ENCODE assay signal across 10 mouse cellular contexts in genomic region chr2:168881927-168882326, GRCm38 (mm10).
DNase-seq lines count a peak whose midpoint lies in the region; ATAC-seq and TF ChIP-seq lines count a peak whose summit lies in the region.
"Had no signal": no experiment of that assay in that cellular context is flagged by ENCODE, and none has a peak within 500 bp of the region (broad histone marks: within the 10 kb centered on the region; RNA-seq: fewer than 3 reads in every experiment).

No protein-coding gene starts in this region.

- no peak overlapping the region for H3K27ac ChIP-seq in hindbrain, postnatal 0 days
- no peak overlapping the region for H3K27ac ChIP-seq in hindbrain, embryonic 10.5 days
- H3K27ac ChIP-seq: forebrain, embryonic 13.5 days; hindbrain, embryonic 13.5 days had no signal

- WGBS in hindbrain, postnatal 0 days, result 45% methylated on average over 5 of the region's 5 CpGs
- 55% methylated on average over 5 of the region's 5 CpGs for WGBS in hindbrain, embryonic 10.5 days

- no peaks in the 10 kb centered on the region for H3K27me3 ChIP-seq in hindbrain, postnatal 0 days (ENCODE audit: insufficient read depth, low read length)
- H3K27me3 ChIP-seq in hindbrain, embryonic 10.5 days (ENCODE audit: insufficient read depth, poor library complexity, severe bottlenecking), result no peaks in the 10 kb centered on the region
- H3K27me3 ChIP-seq: forebrain, embryonic 13.5 days; hindbrain, embryonic 13.5 days had no signal

- H3K36me3 ChIP-seq in hindbrain, postnatal 0 days (ENCODE audit: insufficient read depth, low read length), result no peaks in the 10 kb centered on the region
- no peaks in the 10 kb centered on the region for H3K36me3 ChIP-seq in hindbrain, embryonic 10.5 days
- H3K36me3 ChIP-seq: hindbrain, embryonic 13.5 days had no signal

- no peak overlapping the region for H3K9ac ChIP-seq in hindbrain, postnatal 0 days (replicated peaks; ENCODE audit: low read length)
- H3K9ac ChIP-seq: forebrain, embryonic 13.5 days; hindbrain, embryonic 13.5 days had no signal

- peak; percentile 45 for DNase-seq in hindbrain, postnatal 0 days (ENCODE audit: low spot score)
- no peak for DNase-seq in hindbrain, embryonic 10.5 days (ENCODE audit: low spot score)
- DNase-seq in urinary bladder, postnatal 14 days (ENCODE audit: low spot score), result peak; percentile 14
- no peak for DNase-seq in urinary bladder, postnatal 25 days (ENCODE audit: low spot score)
- DNase-seq in thymus, postnatal 4 days, result peak; percentile 64

- H3K9me3 ChIP-seq in hindbrain, postnatal 0 days (ENCODE audit: low read length), result no peaks in the 10 kb centered on the region
- no peaks in the 10 kb centered on the region for H3K9me3 ChIP-seq in hindbrain, embryonic 10.5 days
- H3K9me3 ChIP-seq: forebrain, embryonic 13.5 days; hindbrain, embryonic 13.5 days had no signal

- no peak overlapping the region for H3K4me2 ChIP-seq in hindbrain, postnatal 0 days (ENCODE audit: low read depth, low read length)
- H3K4me2 ChIP-seq: forebrain, embryonic 13.5 days; hindbrain, embryonic 13.5 days had no signal

- no peak overlapping the region for H3K4me3 ChIP-seq in hindbrain, postnatal 0 days (ENCODE audit: low read length)
- H3K4me3 ChIP-seq in hindbrain, embryonic 10.5 days, result no peak overlapping the region
- H3K4me3 ChIP-seq: forebrain, embryonic 13.5 days; hindbrain, embryonic 13.5 days had no signal

- no peak for ATAC-seq in hindbrain, postnatal 0 days
- ATAC-seq in granulocyte monocyte progenitor cell, adult 5-6 weeks (replicated peaks; ENCODE audit: poor library complexity, severe bottlenecking), result 0 out of 2 replicates have a peak, but pooled peaks have one; percentile 23
- ATAC-seq in monocyte, adult 5-6 weeks (replicated peaks; ENCODE audit: insufficient number of reproducible peaks, low FRiP score, low TSS enrichment, poor library complexity, severe bottlenecking), result no peak
- no peak for ATAC-seq in frontal cortex, adult (ENCODE audit: low TSS enrichment)
- ATAC-seq: forebrain, embryonic 13.5 days had no signal

- H3K4me1 ChIP-seq in hindbrain, postnatal 0 days (ENCODE audit: insufficient read depth, low read length), result no peaks in the 10 kb centered on the region
- H3K4me1 ChIP-seq in hindbrain, embryonic 10.5 days (replicated peaks), result no peaks in the 10 kb centered on the region
- H3K4me1 ChIP-seq: forebrain, embryonic 13.5 days; hindbrain, embryonic 13.5 days had no signal

- TF ChIP-seq CTCF in hindbrain, postnatal 0 days (IDR thresholded peaks at IDR 0.05; ENCODE audit: low read depth), result peak; percentile 76

Comparison
In these comparisons a context has a peak if more than half of its experiments do, and no peak if none do; other contexts are left out.
1. DNase-seq: peak in hindbrain, postnatal 0 days (single experiment), urinary bladder, postnatal 14 days (single experiment) and thymus, postnatal 4 days (single experiment); none in hindbrain, embryonic 10.5 days (single experiment) and urinary bladder, postnatal 25 days (single experiment).